Mouse (Mus musculus): ENCODE results near the gene Gm38655. TPM values are rescaled to one million over a fixed set of nuclear protein-coding genes. Genes with fewer than 3 reads are reported as not detected.

Gene Gm38655
- polyA plus RNA-seq, 1 experiment from 2014 or later = not detected

Other genes starting within 250 kb of the Gm38655 start
- 47.8 and 57.5 TPM in 2 replicates for gene Mapk8ip3, start 238.5 kb downstream of the Gm38655 start, polyA plus RNA-seq (2014; fragmentation: Nextera tagmentation; extraction: Ambion mirVana)
- gene Jpt2, start 214.8 kb downstream of the Gm38655 start, polyA plus RNA-seq (2014; fragmentation: Nextera tagmentation; extraction: Ambion mirVana) = 203 and 204 TPM in 2 replicates
- gene Cramp1l, start 159.7 kb downstream of the Gm38655 start, polyA plus RNA-seq (2014; fragmentation: Nextera tagmentation; extraction: Ambion mirVana) = 11.9 and 12.6 TPM in 2 replicates
- gene Ift140, start 159.4 kb downstream of the Gm38655 start, polyA plus RNA-seq (2014; fragmentation: Nextera tagmentation; extraction: Ambion mirVana) = 21.9 and 25.8 TPM in 2 replicates
- 11.4 and 13.3 TPM in 2 replicates for gene Tmem204, start 91.9 kb downstream of the Gm38655 start, polyA plus RNA-seq (2014; fragmentation: Nextera tagmentation; extraction: Ambion mirVana)
- 29.9 and 31.8 TPM in 2 replicates for gene Telo2, start 59.5 kb downstream of the Gm38655 start, polyA plus RNA-seq (2014; fragmentation: Nextera tagmentation; extraction: Ambion mirVana)
- gene Ptx4, start 54.7 kb downstream of the Gm38655 start, polyA plus RNA-seq (2014; fragmentation: Nextera tagmentation; extraction: Ambion mirVana) = not detected in 2 replicates
- 20.5 and 22.4 TPM in 2 replicates for gene Clcn7, start 42.1 kb downstream of the Gm38655 start, polyA plus RNA-seq (2014; fragmentation: Nextera tagmentation; extraction: Ambion mirVana)
- not detected in 2 replicates for gene Ccdc154, start 13.0 kb downstream of the Gm38655 start, polyA plus RNA-seq (2014; fragmentation: Nextera tagmentation; extraction: Ambion mirVana)
- gene BC003965, start 9.1 kb upstream of the Gm38655 start, polyA plus RNA-seq (2014; fragmentation: Nextera tagmentation; extraction: Ambion mirVana) = 30.5 and 31.8 TPM in 2 replicates
- 5.6 and 6.9 TPM in 2 replicates for gene Unkl, start 12.9 kb upstream of the Gm38655 start, polyA plus RNA-seq (2014; fragmentation: Nextera tagmentation; extraction: Ambion mirVana)
- gene Gnptg, start 64.7 kb upstream of the Gm38655 start, polyA plus RNA-seq (2014; fragmentation: Nextera tagmentation; extraction: Ambion mirVana) = 51.9 and 58.7 TPM in 2 replicates
- 59.8 and 63.6 TPM in 2 replicates for gene Tsr3, start 64.7 kb upstream of the Gm38655 start, polyA plus RNA-seq (2014; fragmentation: Nextera tagmentation; extraction: Ambion mirVana)
- 1.4 and 1.8 TPM in 2 replicates for gene Baiap3, start 80.9 kb upstream of the Gm38655 start, polyA plus RNA-seq (2014; fragmentation: Nextera tagmentation; extraction: Ambion mirVana)
- gene Ube2i, start 99.2 kb upstream of the Gm38655 start, polyA plus RNA-seq (2014; fragmentation: Nextera tagmentation; extraction: Ambion mirVana) = 774 and 803 TPM in 2 replicates
- gene Prss34, start 122.9 kb upstream of the Gm38655 start, polyA plus RNA-seq (2014; fragmentation: Nextera tagmentation; extraction: Ambion mirVana) = 0.25 TPM in 1 of 2 replicates, not detected in the other
- not detected in 2 replicates for gene Prss28, start 133.2 kb upstream of the Gm38655 start, polyA plus RNA-seq (2014; fragmentation: Nextera tagmentation; extraction: Ambion mirVana)
- gene Prss29, start 143.2 kb upstream of the Gm38655 start, polyA plus RNA-seq (2014; fragmentation: Nextera tagmentation; extraction: Ambion mirVana) = not detected in 2 replicates
- not detected in 2 replicates for gene Tpsab1, start 170.1 kb upstream of the Gm38655 start, polyA plus RNA-seq (2014; fragmentation: Nextera tagmentation; extraction: Ambion mirVana)
- not detected in 2 replicates for gene Tpsb2, start 190.8 kb upstream of the Gm38655 start, polyA plus RNA-seq (2014; fragmentation: Nextera tagmentation; extraction: Ambion mirVana)
- 0.37 and 0.46 TPM in 2 replicates for gene Tpsg1, start 193.8 kb upstream of the Gm38655 start, polyA plus RNA-seq (2014; fragmentation: Nextera tagmentation; extraction: Ambion mirVana)

Data from neural tube, embryonic 11.5 days (tissue).